Mouse (Mus musculus) testis, adult 2 months (tissue): ENCODE results near the gene Lrrc8b.

Experiments
- CTCF ChIP-seq: fragments of 200-500 bp; IDR thresholded peaks from 2 replicates; pipeline ENCODE4 v1.5.1; 2012; ENCODE audit warnings: low read depth, mild to moderate bottlenecking, inconsistent platforms, low read length, moderate library complexity; ENCODE audit not compliant: control insufficient read depth, insufficient read depth, insufficient replicate concordance
- POLR2A ChIP-seq: fragments of 200-500 bp; IDR thresholded peaks from 2 replicates; pipeline ENCODE4 v1.6.1; 2012; ENCODE audit warnings: low read depth, mild to moderate bottlenecking, inconsistent platforms, low read length, moderate library complexity; ENCODE audit not compliant: control insufficient read depth

GRCm38 (mm10) chr5:105492367-105493246, 77.0 kb downstream of the Lrrc8b start:
- no peak for TF ChIP-seq CTCF
- no peak for TF ChIP-seq POLR2A
